Mouse (Mus musculus): Measurements from ENCODE around the gene Glt1d1. TPM values are rescaled to one million over a fixed set of nuclear protein-coding genes. Genes with fewer than 3 reads are reported as not detected.

The Glt1d1 gene
- 10 to 100 TPM; 24.7 to 25.6 TPM for total RNA-seq (2021)
- long read RNA-seq, experiment 1, partial matches to known transcripts, result 0 of 8 reads
- long read RNA-seq, experiment 1, other reads (novel, unspliced or antisense), result 5 of 8 reads
- long read RNA-seq, experiment 2, result 0 reads

DNA sequence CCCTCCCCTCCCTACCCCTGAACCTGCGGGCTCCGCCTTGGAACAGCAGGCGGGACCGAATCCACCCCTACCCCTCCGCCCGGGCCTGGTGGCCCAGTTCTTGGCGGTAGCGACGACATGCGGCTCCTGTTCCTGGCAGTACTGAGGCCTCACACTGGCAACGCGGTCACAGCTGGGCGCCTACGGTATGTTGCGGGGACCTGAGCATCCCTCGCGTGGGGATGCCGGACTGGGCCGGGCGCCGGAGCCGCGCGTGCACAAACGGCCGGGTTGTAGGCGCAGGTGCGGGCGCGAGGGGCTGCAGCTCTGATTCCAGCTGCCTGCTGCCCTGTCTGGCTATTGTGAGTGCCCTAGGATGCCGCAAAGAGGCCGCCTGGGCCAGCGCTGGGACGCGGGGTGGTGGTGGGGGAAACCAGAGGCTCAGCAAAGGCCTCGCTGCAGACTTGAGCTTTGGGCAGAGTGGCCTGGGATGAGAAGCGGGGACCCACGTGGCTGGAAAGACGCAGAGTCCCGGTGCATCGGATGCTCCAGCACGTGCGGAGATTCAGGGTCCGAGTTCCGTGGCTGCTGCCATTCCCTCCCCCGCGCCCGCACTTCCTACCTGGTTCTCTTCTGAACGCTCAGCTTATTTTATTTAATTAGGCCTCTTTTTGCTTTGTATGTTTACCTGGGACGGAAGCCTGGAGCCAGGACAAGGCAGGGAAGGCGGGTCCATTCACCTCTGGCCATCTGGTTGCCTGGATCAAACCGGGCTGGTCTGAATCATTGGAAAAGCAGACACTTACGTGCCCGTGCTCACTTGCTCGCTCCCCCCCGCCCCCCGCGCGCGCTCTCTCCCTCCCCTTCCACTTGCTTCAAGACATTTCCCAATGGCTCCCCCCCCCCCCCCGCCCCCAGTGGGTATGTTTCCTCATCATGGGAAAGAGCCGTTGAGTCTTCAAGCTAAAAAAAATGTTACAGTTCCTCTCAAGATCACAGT is at the start of gene Glt1d1, which contains the start of gene Slc15a4:
Glt1d1 (plus strand) TSS at position 96 of the 979 bp plus-strand sequence.
Slc15a4 (minus strand) TSS at position 731 of the 979 bp plus-strand sequence.
- peak; percentile 36 to 50 for DNase-seq (ENCODE audit: low spot score in 2 of 2)

DNA sequence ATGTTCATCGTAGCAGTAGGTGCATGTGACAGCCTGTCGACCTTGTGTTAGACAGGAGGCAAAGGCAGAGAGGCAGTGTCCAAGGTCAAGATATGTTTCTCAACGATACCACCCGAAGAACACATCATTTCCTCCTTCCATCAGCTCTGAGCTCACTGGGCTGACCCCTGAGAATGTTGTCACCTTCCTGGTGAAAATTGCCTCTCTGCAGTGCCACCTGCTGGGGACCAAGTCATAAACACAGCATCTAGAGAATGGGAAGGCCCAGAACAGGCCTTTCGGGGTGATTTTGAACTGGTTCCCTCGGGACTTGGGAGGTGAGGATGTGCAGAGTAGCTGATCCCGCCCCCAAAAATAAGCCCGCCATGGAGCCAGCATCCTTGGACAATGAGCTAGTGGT is 48.4 kb upstream of the Glt1d1 start:
- DNase-seq (ENCODE audit: low spot score in 2 of 2), result peak; percentile 20 to 24

DNA sequence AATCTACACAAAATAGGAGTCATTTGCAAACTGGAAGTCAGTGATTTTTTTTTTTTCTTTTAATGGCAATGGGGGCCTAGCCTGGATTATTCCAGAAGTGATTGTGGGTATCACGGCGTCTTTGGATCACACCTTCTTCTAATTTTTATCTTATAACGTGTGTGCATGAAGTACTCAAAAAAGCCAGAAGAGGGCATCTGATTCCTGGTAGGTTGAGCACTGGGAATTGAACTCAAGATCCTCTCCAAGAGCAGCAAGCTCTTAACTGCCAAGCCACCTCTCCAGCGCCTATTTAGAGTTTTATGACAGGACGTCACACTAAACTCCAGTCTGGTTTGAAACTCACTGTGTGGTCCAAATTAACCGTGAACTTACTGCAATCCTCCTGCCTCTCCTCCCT is 44.2 kb upstream of the Glt1d1 start:
- DNase-seq (ENCODE audit: low spot score in 2 of 2), result no peak

- no peak for DNase-seq (ENCODE audit: low spot score in 2 of 2)
Measured at GRCm38 (mm10) chr5:127592406-127592805, 39.7 kb upstream of the Glt1d1 start.

- peak; percentile 39 to 58 for DNase-seq (ENCODE audit: low spot score in 2 of 2)
Measured at GRCm38 (mm10) chr5:127592854-127593253, 39.2 kb upstream of the Glt1d1 start.

DNA sequence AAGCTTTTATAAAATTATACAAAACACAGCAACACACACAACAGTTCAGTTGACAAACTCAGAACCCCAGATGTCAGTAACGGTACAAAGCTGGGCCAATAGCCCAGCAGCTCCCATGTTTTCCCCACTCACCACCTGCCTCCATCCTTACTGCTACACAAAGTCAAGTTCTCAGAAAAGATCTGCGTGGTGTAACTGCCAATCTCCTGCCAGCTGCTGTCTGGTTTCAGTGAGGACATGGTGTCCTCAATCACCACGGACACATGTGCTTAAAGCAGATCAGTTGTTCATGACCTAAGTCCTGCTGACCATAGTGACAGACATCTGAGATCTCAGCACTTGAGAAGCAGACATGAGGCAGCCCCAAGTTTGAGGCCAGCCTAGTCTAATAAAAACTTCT is 36.4 kb upstream of the Glt1d1 start:
- peak in 1 of 2 experiments; percentile 30 for DNase-seq (ENCODE audit: low spot score in 2 of 2)

DNA sequence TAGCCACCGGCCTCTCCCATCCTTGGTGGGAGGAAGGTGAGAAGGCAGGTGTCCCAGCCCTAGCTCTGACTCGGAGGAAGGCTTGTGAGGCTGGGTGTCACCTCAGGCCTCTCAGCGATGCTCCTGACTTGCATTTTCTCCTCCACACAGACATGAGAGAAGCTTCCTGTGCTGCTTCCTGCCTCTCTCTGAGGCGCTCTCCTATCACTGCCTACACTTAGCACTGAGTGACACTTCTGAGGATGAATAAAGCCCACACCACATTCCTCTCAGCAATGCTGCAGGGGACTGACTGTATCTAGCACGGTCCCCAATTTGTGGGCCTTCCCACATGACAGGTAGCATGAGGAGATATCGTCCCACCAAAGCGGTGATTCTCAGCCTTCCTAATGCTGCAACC is 35.2 kb upstream of the Glt1d1 start:
- DNase-seq (ENCODE audit: low spot score in 2 of 2), result no peak

DNA sequence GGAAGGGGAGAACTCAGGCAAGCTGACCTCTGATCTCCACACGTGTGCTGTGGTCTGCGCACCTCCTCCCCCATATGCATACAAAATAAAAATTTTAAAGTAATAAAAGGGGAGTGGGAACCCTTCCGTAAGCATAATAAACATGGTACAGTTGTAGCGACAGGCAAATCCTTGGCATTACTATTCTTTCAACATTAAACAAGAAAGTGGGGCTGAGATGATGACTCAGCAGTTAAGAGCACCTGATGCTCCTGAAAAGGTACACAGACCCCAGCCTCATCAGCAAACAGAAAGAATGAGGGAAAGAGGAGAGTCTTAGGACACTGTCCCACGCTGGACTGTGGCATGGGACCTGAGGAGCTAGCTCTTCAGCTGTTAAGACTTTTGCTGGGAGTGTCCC is 29.1 kb upstream of the Glt1d1 start:
- DNase-seq (ENCODE audit: low spot score in 2 of 2), result no peak

GRCm38 (mm10) chr5:127607507-127607906 is 24.6 kb upstream of the Glt1d1 start:
- DNase-seq (ENCODE audit: low spot score in 2 of 2), result no peak

DNA sequence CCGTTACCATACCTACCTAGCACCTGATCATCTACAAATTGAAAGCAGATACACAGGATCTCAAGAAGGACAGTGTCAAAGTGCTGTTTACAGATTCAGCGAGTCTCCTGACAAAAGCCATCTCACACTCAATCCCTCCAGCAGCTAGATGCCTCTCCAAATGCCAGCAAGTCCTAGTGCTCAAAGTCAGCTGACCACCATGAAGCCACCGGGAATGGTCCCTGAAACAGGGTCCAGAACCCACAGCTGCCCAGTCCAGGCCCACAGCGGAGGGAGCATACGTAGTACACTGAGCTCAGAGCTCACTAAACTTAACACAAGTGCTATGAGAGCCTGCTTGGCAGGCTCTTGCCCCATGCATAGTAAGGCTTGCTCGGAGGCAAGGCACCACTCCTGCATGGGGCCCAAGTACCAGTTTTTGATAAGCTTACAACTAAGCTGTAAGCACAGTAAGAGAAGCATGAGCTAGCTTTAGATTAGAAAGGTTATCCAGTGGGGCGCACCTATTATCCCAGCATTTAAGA is 22.8 kb upstream of the Glt1d1 start:
- DNase-seq (ENCODE audit: low spot score in 2 of 2), result no peak

DNA sequence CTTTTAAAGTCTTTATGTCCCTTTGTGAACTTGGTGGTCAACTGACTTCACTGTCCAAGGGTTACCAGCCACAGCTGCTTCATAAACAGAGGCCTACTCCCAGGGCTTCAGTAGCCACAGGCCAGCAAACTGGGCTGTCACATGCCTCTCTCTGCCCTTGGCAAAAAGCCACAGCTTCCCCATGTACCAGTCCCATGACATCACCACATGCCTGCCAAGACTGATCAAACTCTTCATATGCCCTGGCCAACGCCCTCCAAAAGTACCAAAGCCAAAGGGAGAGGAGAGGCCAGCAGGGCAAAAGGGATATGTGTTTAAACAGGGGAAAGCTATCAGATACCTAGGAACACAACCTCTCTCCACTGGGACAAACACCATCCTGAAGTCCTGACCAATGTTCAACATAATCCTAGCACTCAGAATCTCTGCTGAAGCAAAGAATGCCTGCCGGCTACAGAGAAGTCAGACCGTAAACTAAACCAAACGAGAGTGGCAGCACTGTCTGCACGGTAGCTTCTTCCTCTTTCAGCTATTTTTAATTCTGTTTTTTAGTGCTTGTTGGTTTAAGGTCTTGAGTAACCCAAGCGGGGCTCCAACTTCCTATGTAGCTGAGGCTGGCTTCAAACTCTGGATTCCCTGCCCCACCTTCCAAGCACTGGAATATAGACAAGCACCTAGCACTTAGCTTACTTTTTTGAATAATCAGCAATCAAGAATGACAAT is 21.1 kb upstream of the Glt1d1 start:
- DNase-seq (ENCODE audit: low spot score in 2 of 2), result peak in 1 of 2 experiments; percentile 34

DNA sequence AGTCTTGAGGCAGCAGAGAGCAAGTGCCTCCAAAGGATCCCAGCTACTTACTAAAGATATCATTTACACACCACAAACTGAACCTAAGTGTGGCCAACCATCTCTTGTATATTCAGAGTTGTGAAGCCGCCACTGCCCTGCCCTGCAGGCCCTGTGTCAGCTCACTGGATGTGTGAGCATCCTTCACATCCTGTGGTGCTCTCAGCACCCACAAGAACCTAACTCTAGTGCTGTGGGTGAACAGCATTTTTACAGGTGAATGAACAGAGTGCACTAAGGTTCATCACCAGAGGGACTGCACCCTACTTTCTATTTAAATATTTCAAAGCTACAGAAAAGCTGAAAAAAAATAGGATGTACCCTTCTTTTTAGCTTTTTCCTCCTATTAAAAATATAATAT is 20.2 kb upstream of the Glt1d1 start:
- DNase-seq (ENCODE audit: low spot score in 2 of 2), result no peak

DNA sequence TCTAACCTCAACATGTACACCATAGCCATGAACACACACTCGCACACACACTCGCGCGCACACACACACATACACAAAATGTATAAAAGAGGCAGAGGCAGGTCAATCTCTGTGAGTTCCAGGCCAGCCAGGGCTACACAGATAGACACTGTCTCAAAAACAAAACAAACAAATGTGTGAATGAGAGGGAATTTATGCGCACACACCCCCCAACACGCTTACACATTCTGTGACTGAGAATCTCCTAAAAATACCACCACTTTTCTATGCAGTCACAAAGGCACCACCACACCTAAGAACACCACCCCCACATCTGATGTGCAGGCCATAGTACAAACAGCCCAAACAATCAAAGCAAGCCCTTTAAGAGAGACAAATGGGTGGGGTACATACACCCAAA is 19.7 kb upstream of the Glt1d1 start:
- DNase-seq (ENCODE audit: low spot score in 2 of 2), result no peak

- no peak for DNase-seq (ENCODE audit: low spot score in 2 of 2)
Measured at GRCm38 (mm10) chr5:127615459-127615858, 16.6 kb upstream of the Glt1d1 start.

GRCm38 (mm10) chr5:127616151-127616550 is 15.9 kb upstream of the Glt1d1 start:
- DNase-seq (ENCODE audit: low spot score in 2 of 2), result no peak

DNA sequence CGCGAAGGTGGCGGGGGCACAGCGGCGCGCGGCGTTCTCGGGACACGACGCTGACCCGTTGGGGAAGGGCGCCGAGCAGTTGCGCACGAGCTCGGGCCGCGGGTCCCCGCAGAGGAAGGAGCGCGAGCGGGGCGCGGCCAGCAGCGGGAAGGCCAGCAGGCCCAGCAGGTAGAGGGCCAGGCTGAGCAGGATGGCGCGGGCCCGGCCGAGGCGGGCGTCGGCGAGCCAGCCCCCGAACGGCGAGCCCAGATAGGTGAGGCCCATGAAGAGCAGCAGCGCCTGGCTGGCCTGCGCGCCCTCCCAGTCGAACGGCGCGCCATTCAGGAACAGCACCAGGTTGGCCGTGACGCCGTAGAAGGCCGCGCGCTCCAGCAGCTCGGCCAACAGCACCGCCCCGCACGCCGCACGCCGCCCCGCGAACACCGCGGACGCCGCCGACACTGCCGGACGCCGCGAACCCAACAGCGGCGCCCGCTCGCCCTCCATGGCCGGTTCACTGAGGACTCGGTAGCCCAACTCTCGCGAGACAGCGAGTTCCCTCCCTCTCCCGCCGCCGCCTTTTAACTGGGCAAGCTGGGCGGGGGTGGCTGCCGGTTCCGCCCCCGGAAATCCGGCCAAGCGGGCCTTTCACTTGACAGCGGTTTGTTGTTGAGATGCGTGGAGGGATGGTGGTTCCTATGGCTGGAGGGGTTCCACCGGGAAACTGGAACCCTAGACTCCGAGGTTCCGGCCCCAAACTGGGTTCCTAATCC is 15.0 kb upstream of the Glt1d1 start:
- peak; percentile 98 for DNase-seq (ENCODE audit: low spot score in 2 of 2)

DNA sequence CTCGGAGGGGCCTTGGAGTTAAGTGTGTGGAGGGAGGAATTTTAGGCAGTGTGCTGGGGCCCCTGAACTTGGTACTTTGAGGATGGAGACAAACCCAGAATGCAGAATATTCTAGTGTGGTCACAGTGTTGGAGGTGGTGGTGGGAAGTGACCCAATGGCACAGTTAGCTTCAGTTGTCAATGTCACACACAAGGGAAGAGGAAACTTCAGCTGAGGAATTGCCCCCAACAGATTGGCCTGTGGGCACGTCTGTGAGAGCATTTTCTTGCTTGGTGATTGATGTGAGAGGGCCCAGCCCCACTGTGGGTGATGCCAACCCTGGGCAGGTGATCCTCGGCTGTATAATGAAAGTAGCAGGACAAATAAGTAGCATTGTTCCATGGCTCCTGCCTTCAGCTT is 13.2 kb upstream of the Glt1d1 start:
- DNase-seq (ENCODE audit: low spot score in 2 of 2), result no peak

DNA sequence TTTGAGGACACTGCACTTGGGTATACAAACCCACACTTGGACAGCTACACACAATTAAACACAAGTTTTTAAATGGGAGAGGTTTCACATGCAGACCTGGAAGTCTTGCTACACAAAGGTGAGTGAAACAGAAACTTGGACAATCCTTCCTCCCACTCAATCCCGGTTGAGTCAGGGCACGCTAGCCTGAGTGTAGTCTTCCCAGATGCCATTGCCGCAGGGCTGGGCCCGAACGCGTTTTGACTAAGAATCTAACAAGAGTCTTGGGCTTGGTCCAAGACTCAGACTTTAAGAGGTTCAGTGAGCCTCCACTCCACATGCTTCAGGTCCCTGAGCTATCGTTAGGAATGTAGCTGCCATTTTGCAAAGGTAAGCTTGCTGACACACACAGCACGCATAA is 11.7 kb upstream of the Glt1d1 start:
- no peak for DNase-seq (ENCODE audit: low spot score in 2 of 2)

DNA sequence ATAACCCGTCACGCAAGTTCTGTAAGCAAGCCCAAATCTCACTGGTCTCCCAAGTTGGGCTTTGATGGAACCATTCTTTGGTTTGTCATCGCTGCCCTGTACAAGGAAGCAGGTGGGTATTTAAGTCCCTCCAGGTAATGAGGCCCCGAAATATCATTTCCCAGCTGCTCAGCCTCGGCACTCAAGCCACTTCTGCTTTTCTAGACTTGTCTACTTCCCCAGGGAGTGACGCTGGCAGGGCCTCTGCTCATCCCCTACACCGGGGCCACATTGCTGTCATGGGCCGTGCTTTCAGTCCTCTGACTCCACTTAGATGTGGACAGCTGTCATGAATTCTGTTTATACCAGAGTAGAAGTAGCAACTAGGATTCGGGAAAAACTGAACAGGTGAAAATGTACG is 11.0 kb upstream of the Glt1d1 start:
- DNase-seq (ENCODE audit: low spot score in 2 of 2), result no peak

- no peak for DNase-seq (ENCODE audit: low spot score in 2 of 2)
Measured at GRCm38 (mm10) chr5:127624427-127625213, 7.4 kb upstream of the Glt1d1 start.

Measured in left cerebral cortex, adult 18-20 months (tissue).